In genomic region chr1:182953165-182953564, GRCm38 (mm10) we compare ENCODE assay signal across 13 mouse cellular contexts. TPM values are rescaled to one million over a fixed set of nuclear protein-coding genes. Genes with fewer than 3 reads are reported as not detected.
DNase-seq lines count a peak whose midpoint lies in the region; ATAC-seq lines count a peak whose summit lies in the region.
"Had no signal": no experiment of that assay in that cellular context is flagged by ENCODE, and none has a peak within 500 bp of the region (broad histone marks: within the 10 kb centered on the region; RNA-seq: fewer than 3 reads in every experiment).

No protein-coding gene starts in this region.

- ATAC-seq in heart, embryonic 11.5 days (replicated peaks; ENCODE audit: insufficient number of reproducible peaks, low FRiP score, low TSS enrichment) = no peak
- ATAC-seq in hindbrain, embryonic 13.5 days (ENCODE audit: low FRiP score) = peak; percentile 37; the same call in 1 of the 2 replicates
- ATAC-seq: liver, embryonic 12.5 days had no signal

- H3K4me3 ChIP-seq in heart, embryonic 11.5 days (ENCODE audit: low read depth, low read length) = no peak overlapping the region
- H3K4me3 ChIP-seq in hindbrain, embryonic 13.5 days = no peak overlapping the region
- H3K4me3 ChIP-seq: liver, embryonic 12.5 days had no signal

- no peaks in the 10 kb centered on the region for H3K36me3 ChIP-seq in heart, embryonic 11.5 days (ENCODE audit: control insufficient read depth, insufficient read depth, low read length)
- H3K36me3 ChIP-seq in hindbrain, embryonic 13.5 days = no peaks in the 10 kb centered on the region
- H3K36me3 ChIP-seq: liver, embryonic 12.5 days had no signal

- no peak overlapping the region for H3K9ac ChIP-seq in heart, embryonic 11.5 days (ENCODE audit: low read depth, low read length)
- H3K9ac ChIP-seq in hindbrain, embryonic 13.5 days = no peak overlapping the region
- H3K9ac ChIP-seq: liver, embryonic 12.5 days had no signal

- peak overlapping the region; percentile 77 for H3K27ac ChIP-seq in heart, embryonic 11.5 days (ENCODE audit: low read depth, low read length)
- H3K27ac ChIP-seq in hindbrain, embryonic 13.5 days = peak overlapping the region; percentile 66
- H3K27ac ChIP-seq: liver, embryonic 12.5 days had no signal

- H3K4me1 ChIP-seq in heart, embryonic 11.5 days (ENCODE audit: control insufficient read depth, insufficient read depth, low read length) = peaks cover 33% of the 10 kb centered on the region
- peaks cover 27% of the 10 kb centered on the region for H3K4me1 ChIP-seq in hindbrain, embryonic 13.5 days (replicated peaks)

- H3K4me2 ChIP-seq in heart, embryonic 11.5 days = peak overlapping the region; percentile 66
- H3K4me2 ChIP-seq in hindbrain, embryonic 13.5 days = no peak overlapping the region
- H3K4me2 ChIP-seq: liver, embryonic 12.5 days had no signal

- WGBS in heart, embryonic 11.5 days (ENCODE audit: insufficient replicate concordance) = 15% methylated on average over 3 of the region's 3 CpGs
- 22% methylated on average over 3 of the region's 3 CpGs for WGBS in hindbrain, embryonic 13.5 days

- DNase-seq in heart, postnatal 4 days = no peak
- peak; percentile 54 for DNase-seq in brain, adult 2 months (ENCODE audit: low read depth, low spot score)
- peak; percentile 40 for DNase-seq in lung, postnatal 14 days
- DNase-seq in cerebellum, postnatal 25 days = no peak
- DNase-seq in ovary, adult 18-20 months (ENCODE audit: low spot score) = no peak
- DNase-seq in B cell, adult 2 months = no peak
- DNase-seq: adrenal gland, adult 8-10 months; embryo, embryonic 11 days; kidney, adult 18-20 months; right cerebral cortex, postnatal 25 days had no signal

- 0 out of 2 replicates have a peak, but pooled peaks cover 3% of the 10 kb centered on the region for H3K27me3 ChIP-seq in heart, embryonic 11.5 days (ENCODE audit: control insufficient read depth, insufficient read depth, low read length)
- peaks cover 18% of the 10 kb centered on the region; the same call in 1 of the 2 replicates for H3K27me3 ChIP-seq in hindbrain, embryonic 13.5 days

- no peaks in the 10 kb centered on the region for H3K9me3 ChIP-seq in heart, embryonic 11.5 days (replicated peaks; ENCODE audit: control insufficient read depth, low read length)
- no peaks in the 10 kb centered on the region for H3K9me3 ChIP-seq in hindbrain, embryonic 13.5 days
- H3K9me3 ChIP-seq: liver, embryonic 12.5 days had no signal

RNA-seq across cellular contexts. Expression of gene Tlr5, which starts 1.4 kb away (rescaled TPM):
- 5.3 and 5.7 TPM in 2 replicates for polyA plus RNA-seq in heart, embryonic 11.5 days (2014; fragmentation: Nextera tagmentation; extraction: Ambion mirVana)
- total RNA-seq in heart, postnatal 4 days (2021) = 1 to 10 TPM; 1.9 to 2.0 TPM
- polyA plus RNA-seq in hindbrain, embryonic 13.5 days (2015; fragmentation: Nextera tagmentation; extraction: Ambion mirVana) = 0.06 and 0.23 TPM in 2 replicates

Comparison
In these comparisons a context has a peak if more than half of its experiments do, and no peak if none do; other contexts are left out.
1. DNase-seq: peak in brain, adult 2 months (single experiment) and lung, postnatal 14 days (single experiment); none in heart, postnatal 4 days (single experiment), cerebellum, postnatal 25 days (0 of 2), ovary, adult 18-20 months (single experiment) and B cell, adult 2 months (0 of 2).